Mouse (Mus musculus) spleen, adult 12 weeks (tissue): ENCODE data around the gene Kirrel3.

Experiments used
- DNase-seq: peaks from one replicate; pipeline ENCODE4 v3.0.0; 2022; ENCODE audit warnings: low spot score

Gene Kirrel3

GRCm38 (mm10) chr9:35058596-35059354 lies 573.1 kb downstream of the Kirrel3 start:
- DNase-seq = no peak

DNA sequence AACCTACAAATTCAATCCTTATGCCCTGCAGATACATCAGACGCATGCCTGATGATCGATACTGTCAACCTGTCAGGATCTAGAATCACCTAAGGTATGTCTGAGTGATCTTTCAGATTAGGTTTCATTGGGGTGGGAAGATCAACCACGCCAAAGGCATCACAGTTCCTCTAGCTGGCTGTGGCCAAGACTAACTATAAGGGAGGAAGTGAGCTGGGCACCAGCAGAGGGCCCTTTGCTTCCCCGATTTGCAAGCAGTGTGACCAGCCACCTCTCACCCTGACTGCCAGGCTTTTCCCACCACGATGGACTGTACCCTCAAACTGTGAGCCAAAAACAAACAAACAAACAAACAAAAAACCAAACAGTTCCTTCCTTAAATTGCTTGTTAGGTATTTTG lies 574.2 kb downstream of the Kirrel3 start:
- no peak for DNase-seq

GRCm38 (mm10) chr9:35061446-35061845 lies 575.8 kb downstream of the Kirrel3 start:
- no peak for DNase-seq
